26 mouse cellular contexts compared by ENCODE assay signal in genomic region chr9:14367850-14368249, GRCm38 (mm10). TPM values are rescaled to one million over a fixed set of nuclear protein-coding genes. Genes with fewer than 3 reads are reported as not detected.
DNase-seq lines count a peak whose midpoint lies in the region; ATAC-seq and TF ChIP-seq lines count a peak whose summit lies in the region.
"Had no signal": no experiment of that assay in that cellular context is flagged by ENCODE, and none has a peak within 500 bp of the region (broad histone marks: within the 10 kb centered on the region; RNA-seq: fewer than 3 reads in every experiment).

No protein-coding gene starts in this region.

- no peak for DNase-seq in G1E (ENCODE audit: low spot score)
- DNase-seq in left cerebral cortex, adult 8-10 months (ENCODE audit: low spot score in 2 of 2): no peak
- DNase-seq in adrenal gland, adult (ENCODE audit: inconsistent age in 2 of 2, low spot score in 1 of 2): no peak
- DNase-seq: adrenal gland, adult 8-10 months; B cell, adult 2 months; cerebellum, adult 9-11 months; forebrain, postnatal 0 days; gastrocnemius, postnatal 14 days; heart, adult 11 months; heart, postnatal 36 days; kidney, postnatal 25 days; lung, postnatal 36 days; right cerebral cortex, postnatal 4 days; thymus, postnatal 36 days had no signal

- no peak for TF ChIP-seq CTCF in intestine, postnatal 0 days (IDR thresholded peaks at IDR 0.05; ENCODE audit: low read depth)
- TF ChIP-seq CTCF in G1E (IDR thresholded peaks at IDR 0.05; ENCODE audit: low read depth, low read length): no peak

- ATAC-seq in intestine, postnatal 0 days: 0 out of 2 replicates have a peak, but pooled peaks have one; percentile 10
- ATAC-seq in intestine, embryonic 15.5 days: no peak
- ATAC-seq in G1E (ENCODE audit: extremely low read depth, insufficient number of reproducible peaks, low FRiP score, poor library complexity, severe bottlenecking): peak; percentile 66
- peak; percentile 44 for ATAC-seq in inflammation-experienced regulatory T-cells, adult 6 months
- ATAC-seq in liver, embryonic 16.5 days (ENCODE audit: low read depth): 0 out of 2 replicates have a peak, but pooled peaks have one; percentile 8
- no peak for ATAC-seq in cerebellum, adult (ENCODE audit: insufficient number of reproducible peaks, low FRiP score, low TSS enrichment)
- ATAC-seq: forebrain, postnatal 0 days; midbrain, embryonic 16.5 days had no signal

- no peak overlapping the region for H3K27ac ChIP-seq in intestine, postnatal 0 days (ENCODE audit: low read depth, low read length)
- H3K27ac ChIP-seq in intestine, embryonic 15.5 days: no peak overlapping the region
- H3K27ac ChIP-seq in liver, embryonic 16.5 days (ENCODE audit: low read length): peak overlapping the region; percentile 84
- H3K27ac ChIP-seq: embryonic facial prominence, embryonic 10.5 days; hindbrain, embryonic 13.5 days; lung, embryonic 15.5 days; midbrain, embryonic 10.5 days; neural tube, embryonic 13.5 days had no signal

- H3K4me2 ChIP-seq in intestine, postnatal 0 days (replicated peaks; ENCODE audit: low read depth): no peak overlapping the region
- H3K4me2 ChIP-seq in intestine, embryonic 15.5 days (replicated peaks): no peak overlapping the region
- H3K4me2 ChIP-seq in liver, embryonic 16.5 days (ENCODE audit: low read depth, low read length): peak overlapping the region; percentile 42
- H3K4me2 ChIP-seq: hindbrain, embryonic 13.5 days; lung, embryonic 15.5 days; neural tube, embryonic 13.5 days had no signal

- H3K27me3 ChIP-seq in intestine, postnatal 0 days (replicated peaks; ENCODE audit: control insufficient read depth, insufficient read depth, low read length): no peaks in the 10 kb centered on the region
- H3K27me3 ChIP-seq in intestine, embryonic 15.5 days (replicated peaks): no peaks in the 10 kb centered on the region
- no peaks in the 10 kb centered on the region for H3K27me3 ChIP-seq in G1E (ENCODE audit: insufficient read depth, low read length)
- H3K27me3 ChIP-seq in liver, embryonic 16.5 days (ENCODE audit: control insufficient read depth, insufficient read depth, low read depth, low read length): no peaks in the 10 kb centered on the region
- H3K27me3 ChIP-seq: hindbrain, embryonic 13.5 days; lung, embryonic 15.5 days; neural tube, embryonic 13.5 days had no signal

- no peak overlapping the region for H3K9ac ChIP-seq in intestine, postnatal 0 days (ENCODE audit: low read depth, low read length)
- H3K9ac ChIP-seq in intestine, embryonic 15.5 days: no peak overlapping the region
- H3K9ac ChIP-seq in liver, embryonic 16.5 days (ENCODE audit: low read depth, low read length): peak overlapping the region; percentile 31; the same call in 1 of the 2 replicates
- H3K9ac ChIP-seq: forebrain, postnatal 0 days; hindbrain, embryonic 13.5 days; lung, embryonic 15.5 days; neural tube, embryonic 13.5 days had no signal

- WGBS in intestine, postnatal 0 days: 80% methylated on average over 4 of the region's 4 CpGs
- 89% methylated on average over 4 of the region's 4 CpGs for whole genome bisulfite sequencing in intestine, embryonic 15.5 days
- 56% methylated on average over 4 of the region's 4 CpGs for WGBS in liver, embryonic 16.5 days (ENCODE audit: insufficient replicate concordance)

- no peaks in the 10 kb centered on the region for H3K36me3 ChIP-seq in intestine, postnatal 0 days (ENCODE audit: control insufficient read depth, insufficient read depth)
- H3K36me3 ChIP-seq in intestine, embryonic 15.5 days: peaks cover 8% of the 10 kb centered on the region; the same call in 1 of the 2 replicates
- peaks cover 45% of the 10 kb centered on the region for H3K36me3 ChIP-seq in G1E (replicated peaks)
- H3K36me3 ChIP-seq in liver, embryonic 16.5 days (ENCODE audit: control insufficient read depth, insufficient read depth): peaks cover 17% of the 10 kb centered on the region
- H3K36me3 ChIP-seq: embryonic facial prominence, embryonic 10.5 days; lung, embryonic 15.5 days; midbrain, embryonic 10.5 days; neural tube, embryonic 13.5 days had no signal

- H3K4me1 ChIP-seq in intestine, postnatal 0 days (replicated peaks; ENCODE audit: control insufficient read depth, insufficient read depth, low read length): no peaks in the 10 kb centered on the region
- 0 out of 2 replicates have a peak, but pooled peaks cover 3% of the 10 kb centered on the region for H3K4me1 ChIP-seq in intestine, embryonic 15.5 days (replicated peaks)
- peaks cover 70% of the 10 kb centered on the region for H3K4me1 ChIP-seq in G1E (ENCODE audit: insufficient read depth, low read depth, low read length)
- peaks cover 82% of the 10 kb centered on the region for H3K4me1 ChIP-seq in liver, embryonic 16.5 days (ENCODE audit: control insufficient read depth, low read depth, low read length)
- H3K4me1 ChIP-seq: lung, embryonic 15.5 days; midbrain, embryonic 10.5 days; neural tube, embryonic 13.5 days had no signal

- no peaks in the 10 kb centered on the region for H3K9me3 ChIP-seq in intestine, postnatal 0 days (ENCODE audit: control insufficient read depth)
- H3K9me3 ChIP-seq in intestine, embryonic 15.5 days: no peaks in the 10 kb centered on the region
- H3K9me3 ChIP-seq in G1E (replicated peaks): peaks cover 7% of the 10 kb centered on the region
- peaks cover 5% of the 10 kb centered on the region for H3K9me3 ChIP-seq in liver, embryonic 16.5 days (replicated peaks; ENCODE audit: control insufficient read depth, low read length)
- H3K9me3 ChIP-seq: embryonic facial prominence, embryonic 10.5 days; lung, embryonic 15.5 days; midbrain, embryonic 10.5 days; neural tube, embryonic 13.5 days had no signal

- no peak overlapping the region for H3K4me3 ChIP-seq in intestine, postnatal 0 days (ENCODE audit: low read depth, low read length)
- H3K4me3 ChIP-seq in intestine, embryonic 15.5 days (replicated peaks): no peak overlapping the region
- no peak overlapping the region for H3K4me3 ChIP-seq in G1E (ENCODE audit: low read depth, low read length)
- no peak overlapping the region for H3K4me3 ChIP-seq in liver, embryonic 16.5 days (ENCODE audit: low read depth, low read length)
- H3K4me3 ChIP-seq: embryonic facial prominence, embryonic 10.5 days; hindbrain, embryonic 13.5 days; lung, embryonic 15.5 days; midbrain, embryonic 10.5 days; myocyte; neural tube, embryonic 13.5 days had no signal

RNA-seq across cellular contexts. Expression of gene Endod1, which starts 13.5 kb away (rescaled TPM):
- polyA plus RNA-seq in intestine, postnatal 0 days (2015; fragmentation: Nextera tagmentation; extraction: Ambion mirVana): 36.8 and 39.0 TPM in 2 replicates
- 26.3 and 26.7 TPM in 2 replicates for polyA plus RNA-seq in intestine, embryonic 15.5 days (2015; fragmentation: Nextera tagmentation; extraction: Ambion mirVana)
- 2.2 and 26.7 TPM in 2 replicates for total RNA-seq in G1E (2014; fragmentation: Nextera tagmentation)
- 6.1 and 7.5 TPM in 2 replicates for total RNA-seq in G1E (2017)
- 5.1 and 5.7 TPM in 2 replicates for polyA plus RNA-seq in G1E (2012)
- polyA plus RNA-seq in inflammation-experienced regulatory T-cells, adult 6 months (2017; shearing (Covaris generic)): 10 to 100 TPM; 29.2 to 38.6 (median 31.3) TPM
- polyA plus RNA-seq in liver, embryonic 16.5 days (2015; fragmentation: Nextera tagmentation; extraction: Ambion mirVana): 36.6 and 36.7 TPM in 2 replicates
- total RNA-seq in left cerebral cortex, adult 8-10 months (2022): 10 to 100 TPM; 78.1 to 90.6 (median 84.1) TPM

Comparison
In these comparisons a context has a peak if more than half of its experiments do, and no peak if none do; other contexts are left out.
1. ATAC-seq: peak in intestine, postnatal 0 days (single experiment), G1E (single experiment), inflammation-experienced regulatory T-cells, adult 6 months (single experiment) and liver, embryonic 16.5 days (single experiment); none in intestine, embryonic 15.5 days (single experiment) and cerebellum, adult (single experiment).